Mouse (Mus musculus) stomach, embryonic 15.5 days (tissue): ENCODE data around the gene Gnaq. TPM values are rescaled to one million over a fixed set of nuclear protein-coding genes. Genes with fewer than 3 reads are reported as not detected.
A peak's percentile ranks its signal among the peaks of the same experiment; 100 is the strongest.

Experiments used
- ATAC-seq: fragments of 200-750 bp; cut with Nextera tagmentation; 2 replicates; pipeline ENCODE4 v1.8.0; 2017; ENCODE audit warnings: low read depth, moderate number of reproducible peaks, moderate TSS enrichment; ENCODE audit not compliant: insufficient read depth, low FRiP score
- H3K27ac ChIP-seq: fragments of 300-500 bp; sonication (generic); 2 replicates; pipeline ENCODE4 v1.5.1; 2015; ENCODE audit warnings: mild to moderate bottlenecking, inconsistent platforms
- H3K27me3 ChIP-seq: fragments of 300-500 bp; sonication (generic); replicated peaks from 2 replicates; pipeline ENCODE4 v1.6.1; 2015; ENCODE audit warnings: inconsistent platforms
- H3K36me3 ChIP-seq: fragments of 300-500 bp; sonication (generic); 2 replicates; pipeline ENCODE4 v1.6.1; 2015; ENCODE audit warnings: inconsistent platforms
- H3K4me1 ChIP-seq: fragments of 300-500 bp; sonication (generic); 2 replicates; pipeline ENCODE4 v1.6.1; 2015; ENCODE audit warnings: inconsistent platforms
- H3K4me2 ChIP-seq: fragments of 300-500 bp; sonication (generic); 2 replicates; pipeline ENCODE4 v1.6.1; 2015; ENCODE audit warnings: mild to moderate bottlenecking, inconsistent platforms
- H3K4me3 ChIP-seq: fragments of 300-500 bp; sonication (generic); replicated peaks from 2 replicates; pipeline ENCODE4 v1.5.1; 2015; ENCODE audit warnings: inconsistent platforms
- H3K9ac ChIP-seq: fragments of 300-500 bp; sonication (generic); 2 replicates; pipeline ENCODE4 v1.6.1; 2015; ENCODE audit warnings: inconsistent platforms
- H3K9me3 ChIP-seq: fragments of 300-500 bp; sonication (generic); 2 replicates; pipeline ENCODE4 v1.6.1; 2016; ENCODE audit warnings: inconsistent platforms
- WGBS: fragments of 180-500 bp; shearing (Covaris S2); methylation state at CpG from one replicate; pipeline ENCODE4 v1.1.7; 2015; 5-methylcytosine and 5-hydroxymethylcytosine counted together
- polyA plus RNA-seq: library from polyadenylated mRNA; unstranded; fragments of >200 nt; fragmentation: Nextera tagmentation; extraction: Ambion mirVana; gene quantifications from 2 replicates; pipeline ENCODE4 v1.2.1, GENCODE M21; 2015

The Gnaq gene
- polyA plus RNA-seq, 1 experiment from 2014 or later, result 35.6 TPM

GRCm38 (mm10) chr19:16249025-16249424 is 116.4 kb downstream of the Gnaq start:
- Histone ChIP-seq H3K36me3 (no peaks in the 10 kb centered on the region), H3K27me3 (no peaks in the 10 kb centered on the region), H3K9me3 (no peaks in the 10 kb centered on the region), H3K27ac (no peak overlapping the region), H3K9ac (no peak overlapping the region), H3K4me3 (no peak overlapping the region), H3K4me2 (no peak overlapping the region), H3K4me1 (peaks cover 7% of the 10 kb centered on the region; the same call in 1 of the 2 replicates)
- no peak for ATAC-seq
- WGBS, result 87% methylated on average over 2 of the region's 2 CpGs

DNA sequence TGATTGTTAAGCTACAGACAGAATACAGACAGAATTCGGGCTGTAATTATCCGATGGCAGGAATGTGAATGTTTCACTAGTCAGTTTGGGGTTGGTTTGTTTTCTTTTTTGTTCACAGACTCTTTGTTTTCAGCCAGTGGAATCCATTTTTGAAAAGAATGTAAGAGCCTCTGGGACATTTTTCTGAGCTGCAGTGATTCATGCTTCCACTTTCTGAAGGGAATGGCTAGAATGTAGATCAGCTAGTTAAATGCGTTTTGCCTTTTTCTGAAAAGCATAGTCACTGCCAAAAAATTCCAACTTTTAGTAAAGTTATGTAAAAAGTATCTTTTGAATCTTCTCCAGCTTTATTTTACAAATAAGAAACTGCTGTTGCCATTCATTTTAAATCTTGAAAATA is 118.3 kb downstream of the Gnaq start:
- Histone ChIP-seq H3K9me3 (no peaks in the 10 kb centered on the region), H3K27me3 (no peaks in the 10 kb centered on the region), H3K4me2 (no peak overlapping the region), H3K4me1 (peaks cover 6% of the 10 kb centered on the region; the same call in 1 of the 2 replicates), H3K36me3 (no peaks in the 10 kb centered on the region), H3K4me3 (no peak overlapping the region), H3K27ac (no peak overlapping the region), H3K9ac (no peak overlapping the region)
- WGBS, result 50% methylated on average over 3 of the region's 3 CpGs
- no peak for ATAC-seq

GRCm38 (mm10) chr19:16251819-16252218 is 119.2 kb downstream of the Gnaq start:
- Histone ChIP-seq H3K9ac (no peak overlapping the region), H3K4me2 (no peak overlapping the region), H3K4me3 (no peak overlapping the region), H3K9me3 (no peaks in the 10 kb centered on the region), H3K27me3 (no peaks in the 10 kb centered on the region), H3K36me3 (no peaks in the 10 kb centered on the region), H3K4me1 (peaks cover 4% of the 10 kb centered on the region; the same call in 1 of the 2 replicates), H3K27ac (no peak overlapping the region)
- ATAC-seq, result no peak
- 57% methylated on average over 5 of the region's 5 CpGs for WGBS

DNA sequence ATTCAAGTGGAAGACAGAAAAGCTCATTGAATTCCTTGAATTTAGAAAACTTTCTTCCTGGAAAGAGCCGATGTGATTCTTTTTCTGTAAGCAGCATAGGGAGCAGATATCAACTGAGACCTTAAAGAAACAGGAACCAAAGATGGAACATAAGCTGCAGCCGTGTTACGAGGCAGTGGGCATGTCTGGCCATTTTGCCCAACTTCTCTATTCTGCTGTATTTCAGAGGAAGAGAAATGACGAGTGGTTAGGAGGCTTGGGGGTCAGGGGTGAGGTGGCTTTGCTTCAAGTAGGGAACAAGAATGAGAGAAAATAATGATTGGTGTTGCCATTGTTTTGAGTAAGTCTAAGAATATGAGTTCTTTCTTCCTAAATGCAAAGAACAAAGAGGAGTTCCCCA is 120.1 kb downstream of the Gnaq start:
- H3K27me3 ChIP-seq, result no peaks in the 10 kb centered on the region
- peaks cover 7% of the 10 kb centered on the region for H3K4me1 ChIP-seq
- 65% methylated on average over 4 of the region's 4 CpGs for WGBS
- no peaks in the 10 kb centered on the region for H3K36me3 ChIP-seq
- no peak for ATAC-seq
- H3K27ac ChIP-seq, result no peak overlapping the region
- H3K4me3 ChIP-seq, result no peak overlapping the region
- no peak overlapping the region for H3K9ac ChIP-seq
- H3K9me3 ChIP-seq, result no peaks in the 10 kb centered on the region
- no peak overlapping the region for H3K4me2 ChIP-seq

DNA sequence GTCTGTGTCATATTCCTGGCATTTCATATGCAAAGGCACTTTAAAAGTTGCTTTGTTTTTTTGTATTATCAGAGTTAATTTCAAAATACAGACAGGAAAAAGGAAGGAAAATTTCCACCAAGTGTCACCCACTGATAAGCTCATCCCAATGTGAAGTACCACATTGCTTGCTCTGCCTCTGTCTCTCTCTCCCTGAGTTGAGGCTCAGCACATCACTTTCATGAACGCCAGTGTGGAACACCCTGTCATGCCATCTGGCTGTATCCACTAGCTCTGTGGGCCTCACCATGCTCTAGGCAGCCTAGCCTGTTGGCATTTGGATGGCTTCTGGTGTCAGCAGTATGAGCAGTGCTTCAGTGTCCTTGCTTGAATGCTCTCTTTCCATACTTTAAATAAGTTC is 122.2 kb downstream of the Gnaq start:
- Histone ChIP-seq H3K36me3 (no peaks in the 10 kb centered on the region), H3K9ac (no peak overlapping the region), H3K27me3 (no peaks in the 10 kb centered on the region), H3K27ac (no peak overlapping the region), H3K4me1 (peaks cover 16% of the 10 kb centered on the region), H3K9me3 (no peaks in the 10 kb centered on the region), H3K4me3 (no peak overlapping the region), H3K4me2 (no peak overlapping the region)
- ATAC-seq, result no peak
- 63% methylated on average over 1 of the region's 1 CpGs for WGBS

- Histone ChIP-seq H3K4me2 (no peak overlapping the region), H3K4me1 (peaks cover 18% of the 10 kb centered on the region), H3K36me3 (no peaks in the 10 kb centered on the region), H3K27ac (no peak overlapping the region), H3K9ac (no peak overlapping the region), H3K27me3 (no peaks in the 10 kb centered on the region), H3K4me3 (no peak overlapping the region), H3K9me3 (no peaks in the 10 kb centered on the region)
- WGBS, result 72% methylated on average over 2 of the region's 2 CpGs
- no peak for ATAC-seq
These were observed 122.7 kb downstream of the Gnaq start for GRCm38 (mm10) chr19:16255294-16255693.

DNA sequence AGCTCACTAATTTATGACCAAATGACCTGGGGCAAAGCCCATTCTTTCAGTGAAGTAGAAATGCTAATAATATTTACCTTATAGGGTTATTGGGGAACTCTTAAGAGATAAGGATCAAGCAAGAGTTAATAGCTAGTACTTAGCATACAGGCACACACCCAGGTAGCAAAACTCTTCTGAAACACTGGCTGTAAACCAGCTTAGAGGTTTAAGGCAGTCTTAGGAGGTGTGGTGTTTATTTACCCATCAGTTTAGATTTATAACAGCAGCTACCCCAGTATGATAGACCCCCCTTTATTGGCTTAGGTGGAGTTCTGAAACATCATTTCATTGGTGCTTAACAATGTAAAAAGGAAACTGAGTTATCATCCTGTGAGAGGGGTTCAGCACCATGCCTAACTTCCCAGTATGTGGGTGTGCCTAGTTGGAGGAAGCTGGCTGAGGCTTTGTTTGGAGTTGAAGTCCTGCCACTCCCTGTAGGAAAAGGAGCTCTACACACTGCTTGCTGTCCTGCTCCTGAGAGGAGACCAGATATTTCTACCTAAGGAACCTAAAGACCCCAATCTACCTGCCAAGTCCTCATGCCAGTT is 126.2 kb downstream of the Gnaq start:
- Histone ChIP-seq H3K4me1 (peaks cover 14% of the 10 kb centered on the region), H3K36me3 (no peaks in the 10 kb centered on the region), H3K27ac (0 out of 2 replicates have a peak overlapping the region, but pooled peaks have one; percentile 21), H3K9ac (no peak overlapping the region), H3K4me3 (no peak overlapping the region), H3K9me3 (no peaks in the 10 kb centered on the region), H3K27me3 (no peaks in the 10 kb centered on the region), H3K4me2 (no peak overlapping the region)
- ATAC-seq, result no peak

- no peak overlapping the region for H3K4me3 ChIP-seq
- H3K9ac ChIP-seq, result no peak overlapping the region
- no peaks in the 10 kb centered on the region for H3K9me3 ChIP-seq
- 73% methylated on average over 6 of the region's 6 CpGs for WGBS
- no peaks in the 10 kb centered on the region for H3K36me3 ChIP-seq
- H3K27ac ChIP-seq, result peak overlapping the region; percentile 21; the same call in 1 of the 2 replicates
- peaks cover 14% of the 10 kb centered on the region for H3K4me1 ChIP-seq
- H3K27me3 ChIP-seq, result no peaks in the 10 kb centered on the region
- H3K4me2 ChIP-seq, result no peak overlapping the region
- no peak for ATAC-seq
These were observed 127.3 kb downstream of the Gnaq start for GRCm38 (mm10) chr19:16259786-16260434.

DNA sequence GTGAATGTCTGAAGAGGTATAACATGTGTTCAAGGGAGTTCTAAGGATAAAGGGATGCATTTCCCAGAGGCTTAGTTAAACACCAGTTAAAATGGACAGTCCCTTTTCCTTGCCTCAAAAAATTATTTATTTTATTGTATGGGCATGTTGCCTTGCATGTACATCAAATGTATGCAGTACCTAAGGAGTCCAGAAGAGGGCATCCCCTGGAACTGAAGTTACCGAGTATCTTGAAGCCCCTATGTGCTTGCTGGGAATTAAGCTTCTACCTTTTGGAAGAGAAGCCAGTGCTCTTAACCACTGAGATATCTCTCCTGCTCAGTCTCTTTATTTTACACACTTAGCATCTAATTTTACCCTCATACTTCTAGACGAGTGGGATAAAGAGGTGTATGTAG is 127.8 kb downstream of the Gnaq start:
- Histone ChIP-seq H3K9me3 (no peaks in the 10 kb centered on the region), H3K27ac (no peak overlapping the region), H3K4me2 (no peak overlapping the region), H3K4me3 (no peak overlapping the region), H3K4me1 (peaks cover 14% of the 10 kb centered on the region), H3K36me3 (no peaks in the 10 kb centered on the region), H3K9ac (no peak overlapping the region), H3K27me3 (no peaks in the 10 kb centered on the region)
- ATAC-seq, result no peak
- 79% methylated on average over 2 of the region's 2 CpGs for WGBS

GRCm38 (mm10) chr19:16260973-16261372 is 128.3 kb downstream of the Gnaq start:
- Histone ChIP-seq H3K36me3 (no peaks in the 10 kb centered on the region), H3K9me3 (no peaks in the 10 kb centered on the region), H3K4me1 (peaks cover 14% of the 10 kb centered on the region), H3K27me3 (no peaks in the 10 kb centered on the region), H3K9ac (no peak overlapping the region), H3K4me3 (no peak overlapping the region), H3K27ac (no peak overlapping the region), H3K4me2 (no peak overlapping the region)
- 79% methylated on average over 1 of the region's 1 CpGs for WGBS
- ATAC-seq, result no peak

GRCm38 (mm10) chr19:16261631-16262030 is 129.0 kb downstream of the Gnaq start:
- WGBS, result 84% methylated on average over 6 of the region's 6 CpGs
- no peaks in the 10 kb centered on the region for H3K27me3 ChIP-seq
- no peak overlapping the region for H3K9ac ChIP-seq
- H3K4me2 ChIP-seq, result no peak overlapping the region
- no peak for ATAC-seq
- no peak overlapping the region for H3K27ac ChIP-seq
- no peaks in the 10 kb centered on the region for H3K36me3 ChIP-seq
- no peaks in the 10 kb centered on the region for H3K9me3 ChIP-seq
- H3K4me1 ChIP-seq, result peaks cover 14% of the 10 kb centered on the region
- H3K4me3 ChIP-seq, result no peak overlapping the region

DNA sequence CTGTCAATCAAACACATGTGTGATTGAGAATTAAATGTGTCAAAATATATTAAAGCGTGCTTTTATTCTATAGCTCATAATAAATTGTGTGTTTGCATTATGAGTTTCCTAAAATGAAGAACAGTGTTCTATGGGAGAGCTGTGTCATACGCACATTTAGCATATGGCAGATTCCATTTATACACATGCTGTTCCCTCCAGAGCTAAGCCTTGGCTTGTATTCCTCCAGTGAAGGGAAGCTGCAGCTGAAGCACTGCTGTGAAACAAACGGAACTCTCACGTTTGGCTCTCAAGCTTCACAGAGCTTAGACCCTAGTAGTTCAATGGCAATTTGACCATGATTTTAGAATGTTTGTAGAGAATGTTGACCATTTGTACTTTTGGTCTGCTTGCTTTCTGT is 129.7 kb downstream of the Gnaq start:
- 85% methylated on average over 4 of the region's 4 CpGs for WGBS
- Histone ChIP-seq H3K4me3 (no peak overlapping the region), H3K27me3 (no peaks in the 10 kb centered on the region), H3K4me2 (no peak overlapping the region), H3K9me3 (no peaks in the 10 kb centered on the region), H3K4me1 (peaks cover 12% of the 10 kb centered on the region), H3K27ac (no peak overlapping the region), H3K36me3 (no peaks in the 10 kb centered on the region), H3K9ac (no peak overlapping the region)
- no peak for ATAC-seq
